Comparison of ENCODE assay signal across 8 mouse cellular contexts in the genomic region with DNA sequence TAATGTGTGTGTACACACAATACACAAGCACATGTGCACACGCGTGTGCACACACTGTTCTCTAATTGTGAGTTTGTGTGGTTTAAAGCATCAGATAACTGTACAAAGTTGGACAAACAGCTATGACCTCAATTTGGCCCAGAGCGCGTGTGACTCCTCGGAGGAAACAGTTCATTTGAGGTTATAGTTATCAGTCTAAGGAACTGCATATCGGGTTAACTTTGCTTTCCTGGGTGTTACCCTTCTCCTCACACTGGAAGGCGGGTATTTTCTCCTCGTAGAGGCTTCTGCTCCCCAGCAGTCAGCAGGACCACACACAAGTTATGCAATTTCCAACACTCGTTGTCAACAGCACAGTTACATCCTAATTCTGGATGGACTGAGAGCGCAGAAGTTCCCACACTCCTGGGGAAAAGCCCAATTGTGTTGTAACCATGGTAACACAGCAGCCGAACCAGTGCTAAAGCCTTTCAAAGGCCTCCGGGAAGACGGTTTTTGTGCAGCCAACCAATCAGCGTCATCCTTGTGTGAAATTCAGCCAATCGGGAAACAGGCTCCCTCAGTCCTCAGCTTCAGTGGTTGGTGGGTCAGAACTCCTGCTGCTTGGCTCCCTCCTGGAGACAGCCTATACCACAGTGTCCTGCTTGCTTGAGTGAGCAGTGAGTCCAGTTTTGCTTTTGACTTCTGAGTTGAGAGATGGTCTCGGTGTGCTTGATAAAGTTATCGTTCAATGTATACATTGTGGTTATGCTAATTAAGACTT.
DNase-seq lines count a peak whose midpoint lies in the region; ATAC-seq and TF ChIP-seq lines count a peak whose summit lies in the region.

No protein-coding gene starts in this region.

- no peak for DNase-seq in CH12.LX (ENCODE audit: extremely low read depth)
- peak; percentile 25 for DNase-seq in adrenal gland, adult 8-10 months
- peak; percentile 84 for DNase-seq in forebrain, embryonic 11.5 days (ENCODE audit: low spot score)
- peak; percentile 52 to 60 for DNase-seq in heart, postnatal 36 days
- peak; percentile 55 for DNase-seq in layer of hippocampus, adult 9-10 months (ENCODE audit: low spot score)
- peak; percentile 45 for DNase-seq in lung, postnatal 0 days (ENCODE audit: low spot score)
- DNase-seq in ovary, postnatal 36 days (ENCODE audit: low spot score) = peak; percentile 61
- DNase-seq in yolk sac, embryonic 10.5 days (ENCODE audit: low spot score) = no peak

- no peaks in the 10 kb centered on the region for H3K79me2 ChIP-seq in CH12.LX (replicated peaks; ENCODE audit: control insufficient read depth, extremely low read depth, insufficient read depth, poor library complexity, severe bottlenecking)

- H3K9ac ChIP-seq in CH12.LX (ENCODE audit: insufficient read depth, low read depth) = no peak overlapping the region
- H3K9ac ChIP-seq in forebrain, embryonic 11.5 days (ENCODE audit: low read length) = no peak overlapping the region
- no peak overlapping the region for H3K9ac ChIP-seq in lung, postnatal 0 days (replicated peaks; ENCODE audit: low read depth)

- no peak for TF ChIP-seq EP300 in CH12.LX (IDR thresholded peaks at IDR 0.05; ENCODE audit: low read length)
- TF ChIP-seq EP300 in lung, postnatal 0 days (IDR thresholded peaks at IDR 0.05) = no peak

- in situ Hi-C loops in CH12.LX (cut with MboI; ENCODE audit: low pct_ligation_motif_present, low pct_unique_long_range_greater_than_20kb, low sequenced_read_pairs) = no loop called here

- dilution Hi-C loops in CH12.LX (cut with MboI; ENCODE audit: extremely low pct_ligation_motif_present, extremely low pct_unique_long_range_greater_than_20kb, low sequenced_read_pairs) = no loop called here

- no peaks in the 10 kb centered on the region for H3K9me3 ChIP-seq in CH12.LX (replicated peaks; ENCODE audit: low read length)
- no peaks in the 10 kb centered on the region for H3K9me3 ChIP-seq in forebrain, embryonic 11.5 days (ENCODE audit: control insufficient read depth, low read length)
- no peaks in the 10 kb centered on the region for H3K9me3 ChIP-seq in lung, postnatal 0 days (ENCODE audit: low read length)

- peak overlapping the region; percentile 4; the same call in 1 of the 2 replicates for H3K4me2 ChIP-seq in CH12.LX (ENCODE audit: insufficient read depth, low read depth, poor library complexity, severe bottlenecking)
- H3K4me2 ChIP-seq in forebrain, embryonic 11.5 days (ENCODE audit: low read depth, low read length, severe bottlenecking) = peak overlapping the region; percentile 40
- H3K4me2 ChIP-seq in lung, postnatal 0 days (replicated peaks; ENCODE audit: low read depth, low read length) = no peak overlapping the region

- no peak for TF ChIP-seq RAD21 in CH12.LX (IDR thresholded peaks at IDR 0.05; ENCODE audit: low read depth, low read length)

- no peak overlapping the region for H3K27ac ChIP-seq in CH12.LX (ENCODE audit: insufficient read depth, low read depth)
- H3K27ac ChIP-seq in forebrain, embryonic 11.5 days (ENCODE audit: low read depth, low read length) = peak overlapping the region; percentile 84
- no peak overlapping the region for H3K27ac ChIP-seq in lung, postnatal 0 days (ENCODE audit: low read length)

- 26% methylated on average over 17 of the region's 17 CpGs for WGBS in forebrain, embryonic 11.5 days
- 51% methylated on average over 17 of the region's 17 CpGs for WGBS in lung, postnatal 0 days

- no peak for TF ChIP-seq CTCF in CH12.LX (conservative IDR thresholded peaks at IDR 0.05 in 1 of 2, IDR thresholded peaks at IDR 0.05 in 1 of 2; ENCODE audit: low read depth in 2 of 2, low read length in 2 of 2)
- TF ChIP-seq CTCF in lung, postnatal 0 days (IDR thresholded peaks at IDR 0.05) = no peak

- peak; percentile 40; the same call in 1 of the 2 replicates for TF ChIP-seq POLR2A in CH12.LX (IDR thresholded peaks at IDR 0.05; ENCODE audit: low read depth, low read length)

- no peaks in the 10 kb centered on the region for H3K36me3 ChIP-seq in CH12.LX (replicated peaks in 1 of 2; ENCODE audit: control insufficient read depth in 1 of 2, insufficient read depth in 1 of 2, low read length in 1 of 2)
- H3K36me3 ChIP-seq in forebrain, embryonic 11.5 days (ENCODE audit: control insufficient read depth, insufficient read depth, low read length) = no peaks in the 10 kb centered on the region
- no peaks in the 10 kb centered on the region for H3K36me3 ChIP-seq in lung, postnatal 0 days (ENCODE audit: insufficient read depth, low read length)

- intact Hi-C loops in heart, postnatal 36 days (cut with DNase I) = no loop called here

- H3K4me1 ChIP-seq in CH12.LX (ENCODE audit: control insufficient read depth in 1 of 2, insufficient read depth in 2 of 2) = peaks cover 5 to 10% of the 10 kb centered on the region in 2 experiments
- H3K4me1 ChIP-seq in forebrain, embryonic 11.5 days (replicated peaks; ENCODE audit: control insufficient read depth, insufficient read depth, low read length) = peaks cover 10% of the 10 kb centered on the region; the same call in 1 of the 2 replicates
- no peaks in the 10 kb centered on the region for H3K4me1 ChIP-seq in lung, postnatal 0 days (ENCODE audit: insufficient read depth, low read depth, low read length)

- no peaks in the 10 kb centered on the region for H3K27me3 ChIP-seq in CH12.LX (replicated peaks)
- H3K27me3 ChIP-seq in forebrain, embryonic 11.5 days (ENCODE audit: control insufficient read depth, insufficient read depth, low read length) = no peaks in the 10 kb centered on the region
- no peaks in the 10 kb centered on the region for H3K27me3 ChIP-seq in lung, postnatal 0 days (replicated peaks; ENCODE audit: insufficient read depth, low read length)

- peak; percentile 99 for ATAC-seq in forebrain, embryonic 11.5 days (replicated peaks; ENCODE audit: low FRiP score)
- peak; percentile 65 for ATAC-seq in lung, postnatal 0 days

- no peak overlapping the region for H3K4me3 ChIP-seq in CH12.LX (replicated peaks in 1 of 3; ENCODE audit: low read depth in 2 of 3, low read length in 2 of 3, poor library complexity in 1 of 3)
- no peak overlapping the region for H3K4me3 ChIP-seq in forebrain, embryonic 11.5 days (ENCODE audit: low read depth, low read length)
- H3K4me3 ChIP-seq in lung, postnatal 0 days (ENCODE audit: low read depth, low read length) = no peak overlapping the region

TF ChIP-seq in CH12.LX, 34 proteins besides CTCF, POLR2A, EP300 and RAD21:
- TF ChIP-seq CHD2 (IDR thresholded peaks at IDR 0.05; ENCODE audit: low read length) (peak; percentile 70; the same call in 1 of the 2 replicates), SIN3A (IDR thresholded peaks at IDR 0.05; ENCODE audit: low read length) (no peak)

Comparison
In these comparisons a context has a peak if more than half of its experiments do, and no peak if none do; other contexts are left out.
1. DNase-seq: peak in adrenal gland, adult 8-10 months (single experiment), forebrain, embryonic 11.5 days (single experiment), heart, postnatal 36 days (2 of 2), layer of hippocampus, adult 9-10 months (single experiment), lung, postnatal 0 days (single experiment) and ovary, postnatal 36 days (single experiment); none in CH12.LX (single experiment) and yolk sac, embryonic 10.5 days (single experiment).